Mouse (Mus musculus) lung, adult 18-20 months (tissue): ENCODE measurements at regions not wholly inside any gene's neighbourhood (a gene's known extent, or its start where the extent isn't known, plus 50 kb on each side); places are given as distances from the start of the nearest gene placed in this dataset.

Experiments
- DNase-seq, 2 experiments: peaks; one replicate each; pipeline ENCODE4 v3.0.0; 2022; ENCODE audit warnings: mixed read lengths in 2 of 2

DNA sequence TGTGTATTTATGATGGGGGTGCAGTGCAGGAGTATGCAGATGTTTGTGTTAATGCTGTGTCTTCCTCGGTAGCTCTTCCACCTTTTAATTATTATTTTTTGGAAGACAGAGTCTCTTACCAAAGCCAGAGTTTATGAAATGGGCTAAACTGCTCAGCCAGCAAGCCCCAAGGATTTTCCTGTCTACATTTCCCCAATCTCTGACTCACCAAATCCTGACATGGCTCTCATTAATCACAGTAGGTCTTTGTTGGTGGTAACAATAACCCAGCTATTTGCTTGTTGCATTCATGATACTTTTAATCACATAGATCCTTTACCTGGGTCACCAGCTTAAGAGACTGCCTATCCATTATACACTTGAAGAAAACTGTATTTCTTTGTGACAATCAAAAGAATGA is 427.8 kb upstream of the Rgma start:
- no peak for DNase-seq

DNA sequence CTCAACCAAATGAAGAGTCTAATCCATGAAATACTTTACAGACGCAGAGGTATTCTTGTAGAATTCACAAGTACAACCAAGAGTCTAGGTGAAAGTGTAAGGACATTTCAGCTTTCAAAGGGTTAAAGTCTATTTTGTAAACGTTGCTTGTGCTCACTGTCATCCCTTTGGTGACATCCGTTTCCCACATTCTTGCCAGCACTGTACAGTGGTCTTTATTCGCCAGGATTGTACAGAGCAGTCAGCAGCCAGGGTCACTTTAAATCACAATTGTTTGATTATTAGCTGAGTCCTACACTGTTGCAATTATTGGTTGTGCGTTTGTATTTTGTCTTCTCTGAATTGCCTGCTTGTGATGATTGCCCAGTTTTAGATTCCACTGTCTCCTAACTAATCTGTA is 427.3 kb upstream of the Rgma start:
- no peak for DNase-seq

DNA sequence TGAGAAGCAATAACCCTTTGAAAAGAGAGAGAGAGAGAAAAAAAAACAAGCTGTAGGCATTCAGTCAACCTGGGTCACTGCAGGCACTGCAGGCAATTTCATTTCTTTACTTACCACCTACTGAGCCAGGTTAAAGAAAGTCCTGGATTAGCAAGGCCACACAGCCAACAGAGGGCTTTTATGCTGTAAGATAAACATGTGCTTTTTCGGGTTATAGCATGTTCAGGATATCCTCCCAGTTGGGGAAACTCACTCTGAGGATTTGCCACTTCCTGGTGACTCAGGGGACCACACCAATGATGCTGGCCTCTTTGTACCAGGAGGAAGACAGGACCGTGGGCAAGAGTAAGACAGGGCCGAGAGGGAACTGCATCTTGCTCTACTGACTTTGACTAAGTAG is 426.6 kb upstream of the Rgma start:
- DNase-seq, result no peak

DNA sequence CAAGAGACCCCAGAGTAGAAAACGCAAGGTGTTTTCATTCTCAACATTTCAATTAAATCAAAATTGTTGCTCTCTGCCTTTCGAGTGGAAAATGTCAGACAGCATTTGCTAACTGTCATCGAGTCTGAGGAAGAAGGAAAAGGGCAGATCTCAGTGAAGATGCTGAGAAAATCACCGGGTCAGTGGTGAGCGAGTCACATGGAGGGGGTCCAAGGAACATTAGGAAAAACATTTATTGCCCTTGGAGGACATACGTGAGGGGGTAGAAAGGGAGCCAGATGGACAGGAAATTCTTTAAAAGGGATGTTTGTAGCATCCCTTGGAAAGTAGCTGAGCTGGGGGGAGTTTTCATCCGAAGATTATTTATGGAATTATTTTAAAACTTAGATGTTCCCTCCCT is 425.4 kb upstream of the Rgma start:
- no peak for DNase-seq

DNA sequence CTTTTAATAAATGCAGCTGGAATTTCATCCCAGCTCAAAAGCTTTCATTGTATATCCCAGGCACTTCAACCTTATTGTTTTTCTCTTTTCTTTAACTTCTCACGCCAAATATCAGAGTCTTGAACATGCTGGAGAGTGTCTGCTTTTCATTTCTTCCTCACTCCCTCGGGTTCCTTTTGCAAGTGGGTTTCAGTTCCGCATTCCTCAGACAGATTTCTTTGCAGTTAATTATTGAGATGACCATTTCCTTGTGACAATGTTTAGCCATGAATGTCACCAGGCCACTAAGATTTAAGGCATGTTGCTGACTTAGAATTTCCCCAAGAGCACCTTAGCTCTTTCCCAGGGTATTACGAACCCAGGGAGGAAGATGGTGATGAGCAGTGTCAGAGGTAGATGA is 417.6 kb upstream of the Rgma start:
- DNase-seq, result no peak

DNA sequence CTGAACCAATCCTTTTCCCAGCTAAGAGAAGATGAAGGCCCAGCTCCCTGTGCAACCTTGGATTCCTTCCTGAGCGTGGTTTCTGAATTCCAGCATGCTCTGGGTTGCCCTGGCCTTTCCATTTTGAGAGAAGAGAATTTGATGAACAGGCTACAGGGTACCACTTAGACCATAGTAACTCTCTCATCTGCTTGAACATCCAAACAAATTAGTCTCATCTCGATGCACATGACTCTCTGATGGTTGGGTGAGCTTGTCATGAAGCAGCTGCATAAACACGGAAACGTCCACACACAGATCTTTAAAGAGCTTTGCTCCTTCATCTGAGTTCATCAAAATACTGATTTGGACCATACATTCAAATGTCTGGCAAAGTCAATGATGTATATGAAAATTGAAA is 414.0 kb upstream of the Rgma start:
- no peak for DNase-seq

DNA sequence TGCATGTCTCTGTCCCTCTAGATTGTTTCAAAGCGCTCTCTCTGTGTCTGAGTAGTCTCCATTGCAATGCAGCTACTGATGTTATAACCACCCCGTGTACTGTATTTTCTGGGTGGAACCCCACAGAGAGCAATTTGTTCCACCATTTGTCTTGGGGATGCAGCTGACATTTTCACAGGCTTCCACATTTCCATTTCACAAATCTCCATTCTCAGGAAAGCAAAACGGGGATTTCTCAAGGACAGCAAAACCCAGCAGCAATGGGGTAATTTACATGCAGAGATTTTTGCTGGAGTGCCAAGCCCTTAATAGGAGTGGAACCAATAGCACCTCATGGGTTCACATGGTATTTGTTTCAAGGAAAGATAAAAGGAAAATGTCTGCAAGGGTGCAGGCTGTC is 412.5 kb upstream of the Rgma start:
- DNase-seq, result no peak

DNA sequence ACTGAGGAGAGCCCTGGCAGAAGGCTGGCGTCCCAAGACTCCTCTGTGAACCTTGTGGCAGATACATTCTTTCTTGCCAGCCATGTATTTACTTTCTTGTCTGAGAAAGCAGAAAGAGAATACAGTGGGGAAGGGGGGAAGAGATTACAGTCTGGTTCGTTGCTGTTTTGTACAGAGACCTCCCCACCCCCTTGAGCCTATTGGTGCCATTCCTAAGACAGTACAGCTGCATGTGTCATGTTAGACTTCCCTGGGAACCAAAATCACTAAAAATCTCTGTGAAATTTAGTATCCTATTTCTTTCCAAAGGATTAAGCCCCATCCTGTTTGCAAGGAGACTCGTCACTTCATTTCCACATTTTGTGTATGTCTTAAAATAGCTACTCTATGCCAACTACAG is 411.4 kb upstream of the Rgma start:
- DNase-seq, result no peak

DNA sequence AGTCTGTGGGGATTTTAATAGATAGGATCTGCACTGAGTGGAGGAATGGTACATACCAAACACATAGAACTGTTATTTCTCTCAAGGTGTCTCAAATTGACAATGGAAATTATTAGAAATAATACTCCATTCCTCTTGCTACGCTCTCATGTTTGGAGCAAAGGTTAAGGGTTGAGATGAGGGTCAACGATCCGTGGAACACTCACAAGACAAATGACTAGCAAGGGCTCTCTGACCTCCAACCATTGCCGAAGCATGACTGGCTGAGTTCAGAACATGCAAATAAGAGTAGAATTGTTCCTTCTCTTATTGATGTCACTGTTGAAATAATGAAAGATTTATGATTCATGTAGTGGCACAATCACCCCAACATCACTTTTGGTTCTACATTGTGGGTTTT is 407.1 kb upstream of the Rgma start:
- no peak for DNase-seq

DNA sequence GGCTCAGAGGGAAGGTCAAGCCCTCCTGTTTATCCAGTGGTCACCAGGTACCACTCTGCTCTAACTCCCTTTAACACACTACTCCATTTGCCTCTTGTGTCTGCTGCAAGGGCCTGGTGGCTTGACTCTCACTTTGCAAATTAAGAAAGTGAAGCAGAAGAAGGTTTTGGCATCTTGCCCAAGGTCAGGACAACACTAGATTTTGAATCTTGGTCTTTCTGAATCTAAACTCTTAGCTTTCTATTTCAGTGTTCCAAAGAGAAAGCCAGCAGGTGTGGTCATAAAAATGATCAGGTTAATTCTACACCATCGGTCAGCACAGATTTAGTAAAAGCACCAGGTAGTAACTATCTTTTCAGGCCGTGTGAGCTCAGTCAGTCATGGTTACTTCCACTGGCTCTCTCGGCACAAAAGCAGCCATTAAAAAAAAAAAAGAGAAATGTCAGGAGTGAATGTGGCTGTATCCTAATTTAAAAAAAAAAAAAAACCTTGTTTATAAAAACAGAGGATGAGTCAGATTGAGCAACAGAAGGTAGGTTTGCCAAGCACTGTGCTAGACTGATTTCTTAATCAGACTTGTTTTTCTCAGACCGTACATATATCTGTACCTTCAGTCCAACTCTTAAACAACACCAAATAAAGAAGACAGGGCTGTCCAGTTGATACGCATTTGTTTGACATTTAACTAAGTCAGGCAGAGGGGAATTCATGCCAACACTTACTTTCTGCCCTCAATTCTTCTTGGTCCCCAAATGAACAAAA is 403.6 kb upstream of the Rgma start:
- peak in 1 of 2 experiments; percentile 4 for DNase-seq

DNA sequence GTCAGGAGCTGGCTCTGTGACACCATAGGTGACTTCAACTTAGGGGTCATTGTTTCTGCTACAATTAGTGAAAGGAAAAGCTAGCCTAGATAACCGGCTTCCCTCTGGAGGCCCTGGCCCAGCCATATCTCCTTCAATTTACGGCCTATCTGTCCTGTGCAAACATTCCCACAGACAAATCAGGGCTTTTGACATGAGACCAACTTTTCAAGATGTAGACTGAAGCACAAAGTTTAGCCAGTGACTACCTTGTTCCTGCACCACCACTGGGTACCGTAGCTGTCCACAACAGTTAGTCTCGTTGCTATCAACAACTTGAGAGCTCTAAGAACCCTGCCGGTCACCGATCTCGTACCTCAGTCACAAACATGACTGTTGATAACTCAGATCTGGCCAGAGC is 402.9 kb upstream of the Rgma start:
- no peak for DNase-seq

DNA sequence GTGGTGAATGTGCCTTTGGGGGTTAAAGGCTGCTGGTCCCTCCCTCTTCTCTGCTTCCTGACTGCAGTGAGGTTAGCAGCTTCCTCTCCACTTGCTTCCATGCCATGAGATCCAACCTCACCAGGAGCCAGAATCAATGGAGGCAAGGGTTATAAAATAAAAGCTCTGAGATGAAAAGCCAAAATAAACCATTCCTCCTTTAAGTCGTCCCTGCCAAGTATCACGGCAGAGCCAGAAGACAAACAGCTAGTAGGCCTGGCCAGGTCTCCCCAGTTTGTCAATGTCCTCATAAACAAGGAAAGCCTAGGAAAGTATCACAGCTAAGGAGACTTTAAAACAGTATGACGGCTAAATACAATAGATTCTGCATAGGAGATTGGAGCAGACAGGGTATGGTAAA is 401.5 kb upstream of the Rgma start:
- no peak for DNase-seq

DNA sequence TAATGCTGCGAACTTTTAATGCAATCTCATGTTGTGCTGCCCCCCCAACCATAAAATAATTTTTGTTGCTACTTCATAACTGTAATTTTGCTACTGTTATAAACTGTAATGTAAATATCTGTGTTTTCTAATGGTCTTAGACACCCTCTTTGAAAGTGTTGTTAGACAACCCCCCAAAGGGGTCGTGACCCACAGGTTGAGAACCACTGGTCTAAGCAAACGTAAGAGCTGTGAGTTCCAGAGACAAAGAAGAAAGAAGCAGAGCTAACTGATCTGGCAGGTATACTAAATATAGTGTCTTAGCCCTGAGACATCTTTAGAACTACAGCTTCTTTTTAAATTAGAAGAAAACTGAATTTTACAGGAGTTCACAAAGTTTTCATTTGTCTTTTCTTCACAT is 400.9 kb upstream of the Rgma start:
- no peak for DNase-seq

DNA sequence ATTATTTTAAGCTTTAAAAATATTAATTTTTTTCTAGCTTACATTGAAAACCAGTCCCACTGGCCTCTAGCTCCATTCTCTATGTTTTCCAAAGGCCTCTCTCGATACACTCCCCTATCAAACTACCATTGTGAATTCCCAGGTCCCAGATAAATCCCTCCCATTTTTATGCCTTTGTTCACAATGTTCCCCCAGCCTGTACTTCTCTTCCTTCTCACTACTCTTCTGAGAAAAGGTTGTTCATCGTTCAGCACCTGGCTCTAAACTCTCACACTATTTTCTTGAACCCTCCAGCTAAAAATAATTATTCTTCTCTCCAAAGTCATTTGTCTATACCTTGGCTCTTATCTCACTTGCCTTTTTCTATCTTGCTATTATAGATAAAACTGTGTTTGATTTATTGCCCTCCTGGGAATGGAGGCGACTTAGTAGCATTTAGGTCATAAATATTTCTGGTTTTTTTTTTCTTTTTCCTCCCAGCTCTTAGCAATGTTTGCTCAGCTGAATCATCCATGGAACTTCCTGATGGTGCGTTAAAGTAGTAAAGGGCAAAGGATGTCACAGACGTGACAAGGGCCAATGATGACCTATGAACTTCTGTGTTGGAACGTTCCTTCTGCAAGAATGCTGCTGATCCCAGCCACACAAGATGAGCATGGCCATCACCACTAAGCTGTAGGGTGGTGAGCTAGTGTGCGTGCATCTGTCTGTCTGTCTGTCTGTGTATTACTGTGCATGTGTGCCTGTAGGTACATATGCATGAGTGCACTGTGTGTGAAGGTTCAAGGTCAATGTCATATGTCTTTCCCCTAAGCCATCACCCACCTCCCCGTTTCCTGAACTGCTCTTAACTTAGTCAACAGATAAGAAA is 384.5 kb upstream of the Rgma start:
- DNase-seq, result no peak

DNA sequence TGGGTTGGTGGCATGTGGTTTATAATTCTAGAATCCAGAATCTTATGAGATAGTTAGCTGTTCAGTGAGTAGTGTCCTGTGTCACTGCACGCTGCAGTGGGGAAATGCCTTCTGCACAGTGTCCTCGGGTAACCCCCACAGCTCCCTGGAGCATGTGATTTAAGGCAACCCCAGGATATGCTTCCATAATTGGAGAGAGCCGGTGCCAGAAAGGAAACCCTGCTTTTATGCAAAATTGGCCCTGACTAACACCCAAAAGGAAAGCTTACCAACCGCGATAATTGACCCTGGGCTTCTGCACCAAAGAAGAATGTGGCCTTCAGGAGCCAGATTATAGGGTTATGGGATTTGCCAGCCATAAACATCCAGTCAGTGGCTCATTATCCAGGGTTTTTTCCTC is 376.9 kb upstream of the Rgma start:
- no peak for DNase-seq

DNA sequence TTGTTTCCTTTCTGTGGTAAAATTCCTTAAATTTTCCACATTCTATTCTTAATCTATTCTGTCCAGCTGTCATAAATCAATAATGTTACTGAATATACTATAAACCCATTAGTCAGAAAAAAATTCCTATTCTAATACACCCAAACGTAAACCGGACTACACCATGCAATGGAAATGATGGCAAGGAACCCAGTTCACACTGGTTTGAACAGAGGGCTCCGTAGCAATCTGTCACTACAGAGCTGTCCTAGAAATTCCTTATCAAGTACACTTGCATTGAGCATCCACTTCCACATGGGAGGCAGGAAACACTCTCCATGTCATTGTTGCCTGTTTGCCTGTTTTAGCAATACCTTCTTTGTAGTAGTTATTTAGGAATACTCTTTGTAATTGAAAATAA is 356.2 kb upstream of the Rgma start:
- no peak for DNase-seq

DNA sequence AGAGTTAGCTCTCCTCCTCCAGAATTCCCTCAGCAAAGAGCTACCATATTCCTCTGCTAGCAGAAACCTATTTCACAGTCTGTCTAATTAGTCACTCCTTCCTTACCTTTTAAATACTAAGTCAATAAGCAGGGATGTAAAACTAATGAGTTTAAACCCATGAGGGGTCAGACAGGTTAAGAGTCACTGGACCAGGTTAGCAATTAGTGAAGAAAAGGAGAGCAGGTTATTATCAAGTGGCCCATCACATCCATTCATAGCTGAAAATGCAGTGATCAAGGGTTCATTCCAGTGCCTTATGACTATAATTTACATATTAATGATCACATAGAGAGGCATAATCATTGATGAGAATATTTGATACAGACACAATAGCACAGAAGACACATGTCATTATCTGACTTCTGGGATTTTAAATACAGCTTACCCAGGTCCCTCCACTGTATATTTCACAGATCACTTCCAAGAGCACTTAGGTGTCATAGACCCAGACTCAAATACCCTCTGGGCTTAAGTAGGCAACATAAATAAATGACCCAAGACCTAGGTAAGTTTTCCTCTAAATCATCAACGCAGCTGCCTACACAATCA is 355.4 kb upstream of the Rgma start:
- DNase-seq, result no peak

DNA sequence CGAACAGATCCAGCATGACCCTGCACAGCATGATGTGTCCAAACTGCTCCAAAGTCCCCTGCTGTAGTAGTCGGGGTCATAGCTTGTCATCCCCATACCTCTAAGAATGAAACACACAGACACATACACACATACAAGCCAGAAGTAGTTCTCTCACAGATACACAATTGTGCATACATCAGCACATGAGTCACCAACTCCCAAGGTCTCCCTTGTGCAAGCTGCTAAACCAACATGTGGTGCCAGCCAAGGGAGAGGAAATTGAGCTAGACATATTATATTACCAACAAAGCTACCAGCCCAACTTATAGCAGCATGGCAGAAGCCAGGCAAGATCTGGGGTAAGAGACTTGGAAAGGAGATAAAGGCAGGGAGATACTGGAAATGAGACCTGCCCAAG is 353.5 kb upstream of the Rgma start:
- DNase-seq, result no peak

DNA sequence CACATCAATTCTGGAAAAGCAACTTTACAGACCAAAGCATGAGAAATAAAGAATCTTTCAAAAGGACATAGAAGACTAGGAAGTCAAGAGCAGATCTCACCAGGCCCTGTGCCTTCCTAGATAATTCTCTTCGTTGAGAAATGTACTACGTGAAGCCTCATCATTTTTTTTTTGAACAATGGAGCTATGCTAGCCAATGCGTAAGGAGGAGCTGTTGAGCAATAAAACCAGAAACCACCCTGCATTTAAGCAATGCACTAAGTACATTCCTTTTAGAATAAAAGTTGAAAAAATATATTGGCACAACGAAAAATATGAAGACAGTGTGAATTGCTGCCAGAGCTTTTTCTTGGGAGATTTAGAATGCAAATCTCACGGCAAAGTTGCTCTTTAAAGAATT is 349.7 kb upstream of the Rgma start:
- peak in 1 of 2 experiments; percentile 7 for DNase-seq

DNA sequence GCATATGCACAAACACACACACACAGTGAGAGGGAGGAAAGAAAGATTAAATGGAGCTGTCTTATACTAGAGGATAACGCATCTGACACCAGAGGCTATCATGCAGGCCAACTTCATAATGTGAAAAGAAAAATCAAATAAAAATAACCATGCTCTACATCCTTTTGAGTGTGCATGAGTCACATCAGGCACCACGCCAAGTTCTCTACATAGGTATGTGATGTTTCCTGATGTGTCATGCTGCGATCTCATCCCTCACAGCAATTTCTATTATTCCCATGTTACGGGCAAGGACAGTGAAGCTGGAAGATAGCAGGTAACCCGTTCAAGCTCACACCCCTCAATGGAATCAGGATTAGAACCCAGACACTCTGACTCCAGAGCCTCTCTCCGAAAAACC is 346.4 kb upstream of the Rgma start:
- DNase-seq, result peak in 1 of 2 experiments; percentile 6

DNA sequence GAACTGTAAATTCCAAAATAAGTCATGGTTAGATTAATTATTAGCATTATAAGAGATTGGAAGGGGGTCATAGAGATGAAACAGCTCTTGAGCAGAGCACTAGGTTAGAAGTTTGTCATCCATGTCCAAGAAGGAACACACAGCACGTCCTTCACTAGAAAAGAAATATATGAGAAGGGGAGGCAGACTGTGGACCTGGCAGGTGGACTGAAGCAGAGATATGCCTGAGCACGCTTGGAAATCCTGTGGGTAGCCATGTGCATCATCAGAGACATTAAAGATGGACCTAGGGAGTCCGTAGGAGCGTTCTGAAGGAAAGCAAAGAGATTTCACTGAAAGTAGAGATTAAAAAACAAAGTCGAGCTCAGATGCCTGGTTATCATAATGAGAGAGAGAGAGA is 343.9 kb upstream of the Rgma start:
- DNase-seq, result no peak

DNA sequence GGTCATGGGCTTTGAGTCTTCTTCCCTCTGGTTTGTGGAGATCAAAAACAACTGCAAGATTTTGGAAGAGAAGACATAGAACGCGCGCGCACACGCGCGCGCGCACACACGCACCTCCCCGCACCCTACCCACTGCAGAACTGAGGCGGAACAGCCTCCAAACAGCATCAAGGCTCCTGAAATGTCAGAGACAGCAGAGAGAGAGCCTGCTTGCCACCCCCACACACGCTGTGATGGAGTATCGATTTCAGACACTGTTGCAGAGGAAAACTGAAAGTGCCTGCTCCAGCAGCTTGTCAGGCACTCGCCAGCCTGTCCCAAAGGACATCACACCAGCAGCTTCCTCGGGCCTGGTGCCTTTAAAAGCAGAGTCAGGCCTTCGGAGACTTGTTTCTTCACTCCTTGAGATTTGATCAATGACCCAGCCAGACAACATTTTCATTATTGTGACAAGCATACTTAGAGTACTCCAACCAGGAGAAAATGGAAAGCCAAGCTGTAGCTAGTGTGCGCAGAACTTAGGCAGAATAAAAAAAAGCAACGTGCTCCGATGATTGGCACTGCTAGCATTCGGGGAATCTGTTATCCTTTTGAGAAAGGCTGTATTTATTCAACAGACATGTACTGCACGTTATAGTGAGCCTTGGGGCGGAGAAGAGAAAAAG is 342.9 kb upstream of the Rgma start:
- DNase-seq, result no peak

DNA sequence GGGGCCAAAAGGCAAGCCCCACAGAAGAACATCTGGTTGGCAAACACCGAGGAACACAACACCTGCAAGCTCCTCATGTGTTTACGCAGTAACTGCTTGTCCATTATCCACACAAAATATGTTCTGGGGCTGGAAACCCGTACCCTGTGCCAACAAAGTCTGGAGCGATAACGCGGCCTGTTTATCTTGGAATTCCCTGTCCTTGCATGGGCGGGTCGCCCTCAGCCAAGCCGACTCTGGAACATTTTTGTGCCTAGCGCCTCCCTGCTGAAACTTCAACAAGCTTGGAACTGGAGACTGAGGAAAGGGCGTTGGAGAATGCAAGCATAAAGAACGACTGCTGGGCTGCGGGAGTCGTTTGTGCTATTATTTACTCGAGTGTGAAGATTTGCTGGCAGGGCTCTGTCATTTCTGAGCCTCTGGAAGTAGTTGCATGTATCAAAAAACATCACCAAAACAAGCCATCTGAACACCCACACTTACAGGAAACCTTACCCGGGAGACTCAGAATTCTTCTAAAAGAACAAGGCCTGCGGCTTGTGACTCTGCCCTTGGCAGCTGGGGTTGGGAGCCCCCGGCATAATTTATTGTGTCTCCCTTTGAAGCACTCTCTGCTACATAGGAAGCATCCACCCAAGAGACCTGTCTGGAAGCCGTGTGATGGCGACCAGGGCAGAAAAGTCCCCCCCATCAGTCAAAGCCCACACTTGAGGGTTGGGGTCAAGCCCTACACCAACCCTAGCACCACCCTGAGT is 338.3 kb upstream of the Rgma start:
- peak; percentile 73 to 75 for DNase-seq
